Mouse (Mus musculus): ENCODE measurements at regions not wholly inside any gene's neighbourhood (a gene's known extent, or its start where the extent isn't known, plus 50 kb on each side); places are given as distances from the start of the nearest gene placed in this dataset.
"Not testable (repeated sequence)": the region's sequence is repeated elsewhere in the genome, so short reads cannot be mapped to it uniquely, and the experiment has no call there.

DNA sequence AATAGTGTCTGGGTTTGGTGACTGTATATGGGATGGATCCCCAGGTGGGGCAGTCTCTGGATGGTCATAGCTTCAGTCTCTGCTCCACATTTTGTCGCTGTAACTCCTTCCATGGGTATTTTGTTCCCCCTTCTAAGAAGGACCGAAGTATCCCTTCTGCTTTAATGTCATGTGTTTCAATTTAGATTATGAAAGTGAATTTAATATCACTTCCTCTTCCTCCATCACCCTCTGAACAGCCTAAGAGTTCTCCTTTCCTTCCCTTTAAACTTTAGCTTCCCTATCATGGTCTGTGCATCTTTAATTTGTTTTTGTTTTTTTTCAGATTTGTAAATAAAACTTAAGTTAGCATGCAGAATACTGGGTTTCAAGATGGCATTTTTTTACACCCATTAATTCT is 211.0 kb upstream of the Phyhipl start:
- DNase-seq: no peak

DNA sequence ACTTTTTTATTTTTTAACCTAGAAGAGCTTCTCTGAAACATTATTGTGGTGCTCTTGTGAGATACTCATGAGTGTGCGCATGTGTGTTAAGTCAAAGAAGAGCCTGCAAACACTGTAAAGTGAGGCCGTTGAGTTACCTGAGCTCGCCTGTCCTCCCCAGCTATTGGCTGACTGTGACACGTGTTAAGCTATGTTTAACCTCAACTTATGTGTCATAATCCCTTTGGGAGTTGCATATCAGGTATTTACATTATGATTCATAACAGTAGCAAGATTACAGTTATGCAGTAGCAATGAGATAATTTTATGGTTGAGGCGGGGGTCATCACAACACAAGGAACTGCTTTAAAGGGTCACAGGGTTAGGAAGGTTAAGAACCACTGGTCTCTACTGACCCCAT is 208.9 kb upstream of the Phyhipl start:
- DNase-seq: no peak

DNA sequence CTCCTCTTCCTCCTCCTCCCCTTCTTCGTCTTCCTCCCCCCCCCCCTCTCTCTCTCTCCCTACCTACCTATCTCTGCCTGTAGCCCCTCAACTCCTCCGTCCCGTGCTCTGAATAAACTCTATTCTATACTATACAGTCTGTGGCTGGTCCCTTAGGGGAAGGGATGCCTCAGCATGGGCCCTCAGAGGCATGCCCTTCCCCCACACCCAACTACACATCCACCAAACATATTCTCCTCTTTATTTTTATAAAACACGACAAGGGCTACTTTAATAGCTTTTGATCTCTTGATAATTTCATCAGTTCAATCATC is 206.2 kb upstream of the Phyhipl start:
- no peak for DNase-seq

DNA sequence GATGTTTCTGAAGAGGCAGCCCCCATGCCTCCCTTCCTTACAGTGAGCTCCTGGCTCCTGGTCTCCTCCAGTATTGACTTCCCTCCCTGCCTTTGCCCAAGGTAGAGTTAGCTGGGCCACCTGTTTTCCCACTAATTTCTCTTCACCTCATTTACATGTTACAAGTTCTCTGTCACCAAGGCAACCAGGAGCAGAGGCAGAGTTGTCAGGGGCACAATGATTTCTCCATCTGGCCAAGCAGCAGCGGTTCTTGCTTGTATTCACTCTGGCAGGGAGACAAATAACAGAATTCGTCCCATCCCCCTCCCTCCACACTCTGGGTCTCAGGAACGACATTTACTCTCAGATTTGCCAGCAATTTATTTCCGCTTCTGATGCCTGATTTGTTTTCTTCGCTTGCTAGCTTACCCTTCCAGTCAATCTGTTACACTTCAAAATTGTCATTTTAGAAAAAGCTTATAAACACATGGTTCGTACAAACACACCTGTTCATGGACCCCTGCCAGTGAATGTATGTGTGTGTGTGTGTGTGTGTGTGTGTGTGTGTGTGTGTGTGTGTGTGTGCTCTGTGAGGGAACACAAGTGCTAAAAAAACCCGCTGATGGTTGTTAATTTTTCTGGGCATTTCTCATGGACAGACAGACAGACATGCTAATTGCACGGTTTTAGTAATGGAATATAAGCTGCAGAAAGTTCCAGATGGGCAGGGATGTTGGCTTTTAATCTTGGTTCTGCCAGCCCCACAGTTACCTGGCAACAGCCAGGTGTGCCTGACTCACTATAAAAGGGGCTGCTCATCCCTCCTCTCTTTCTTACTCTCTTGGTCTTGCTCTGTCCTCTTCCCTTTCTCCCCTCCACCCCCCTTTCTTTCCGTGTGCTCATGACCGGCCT is 205.6 kb upstream of the Phyhipl start:
- no peak for DNase-seq

DNA sequence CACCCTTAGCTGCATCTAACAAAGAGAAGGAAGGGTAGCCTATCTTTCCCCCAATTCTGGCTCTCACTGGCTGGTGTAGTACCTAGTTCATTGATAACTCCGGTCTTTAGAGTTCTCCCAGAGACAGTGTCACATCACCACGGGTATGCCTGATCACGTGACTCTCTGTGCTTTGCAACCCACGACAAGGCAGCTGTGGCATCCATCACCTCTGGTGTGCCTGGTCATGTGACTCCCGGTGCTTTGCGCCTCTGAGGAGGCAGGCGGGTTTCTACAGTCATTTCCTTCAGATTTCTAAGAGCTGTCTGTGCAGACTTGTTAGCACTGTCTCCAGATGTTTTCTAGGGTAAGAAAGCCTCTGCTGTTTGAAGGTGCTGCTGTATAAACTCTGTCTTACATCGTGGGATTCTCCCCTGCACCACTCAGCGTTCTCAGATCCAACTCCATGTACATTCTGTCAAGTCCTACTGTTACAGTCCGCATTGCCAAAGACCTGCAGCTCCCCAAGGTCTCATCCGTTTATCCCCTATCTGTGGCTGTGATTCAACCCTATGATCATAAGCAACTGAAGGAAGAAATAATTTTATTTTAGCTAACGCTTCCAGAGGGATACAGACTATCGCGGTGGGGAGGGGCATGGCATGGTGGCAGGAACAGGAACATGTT is 201.5 kb upstream of the Phyhipl start:
- DNase-seq: no peak

DNA sequence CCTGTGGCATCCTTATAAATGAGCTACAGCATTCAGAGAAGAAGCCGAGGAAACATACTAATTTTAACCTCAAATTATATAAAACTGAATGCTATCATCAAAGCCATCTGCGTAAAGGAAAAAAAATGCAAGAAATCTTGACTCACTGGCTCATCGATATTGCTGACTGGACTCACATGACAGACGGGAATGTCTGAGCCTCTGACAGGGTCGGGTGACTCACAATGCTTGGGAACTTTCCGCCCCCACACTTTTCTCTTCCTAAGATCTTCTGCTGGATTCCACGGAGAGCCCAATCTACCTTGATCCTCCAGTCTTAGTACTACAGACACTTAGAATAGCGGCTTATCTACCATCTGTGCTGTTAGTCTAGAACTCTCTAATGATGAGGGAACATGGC is 200.2 kb upstream of the Phyhipl start:
- DNase-seq: no peak

DNA sequence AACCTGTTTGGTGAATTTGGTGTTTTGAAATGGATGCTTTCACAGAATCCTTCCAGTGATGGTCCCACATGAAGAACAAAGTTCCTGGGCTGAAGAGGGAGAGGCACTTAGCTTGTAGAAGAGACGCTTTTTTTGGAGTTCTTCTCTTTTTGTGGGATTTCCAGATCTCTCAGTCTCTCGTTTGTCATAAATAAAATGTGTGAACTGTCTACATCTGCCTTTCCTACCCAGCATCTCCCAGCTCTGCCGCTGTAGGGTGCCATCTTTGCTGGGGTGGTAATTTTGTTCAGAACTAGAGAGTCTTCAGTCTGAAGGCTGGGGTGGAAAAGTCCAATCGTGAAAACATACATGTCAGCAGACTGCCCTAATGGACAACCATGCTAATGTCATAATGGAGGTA is 197.8 kb upstream of the Phyhipl start:
- no peak for DNase-seq

DNA sequence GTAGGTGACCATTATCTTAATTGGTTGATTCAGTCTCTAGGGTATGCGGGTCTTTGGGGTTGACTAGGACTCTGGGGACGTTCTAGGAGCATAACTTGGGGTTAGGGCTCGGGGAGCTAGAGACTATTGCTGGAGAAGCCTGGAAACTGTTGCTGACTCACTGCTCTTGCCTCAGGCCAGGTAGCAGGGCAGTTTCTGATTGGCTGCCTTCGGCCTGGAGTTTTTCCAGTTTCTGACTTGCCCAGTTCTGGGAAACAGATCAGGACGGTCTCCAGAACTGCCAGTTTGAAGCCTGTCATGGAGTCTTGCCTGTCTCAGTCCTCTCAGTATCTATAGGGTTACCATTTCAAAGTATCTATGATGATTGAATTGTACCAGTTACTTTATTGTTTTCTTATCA is 192.4 kb upstream of the Phyhipl start:
- no peak for DNase-seq

DNA sequence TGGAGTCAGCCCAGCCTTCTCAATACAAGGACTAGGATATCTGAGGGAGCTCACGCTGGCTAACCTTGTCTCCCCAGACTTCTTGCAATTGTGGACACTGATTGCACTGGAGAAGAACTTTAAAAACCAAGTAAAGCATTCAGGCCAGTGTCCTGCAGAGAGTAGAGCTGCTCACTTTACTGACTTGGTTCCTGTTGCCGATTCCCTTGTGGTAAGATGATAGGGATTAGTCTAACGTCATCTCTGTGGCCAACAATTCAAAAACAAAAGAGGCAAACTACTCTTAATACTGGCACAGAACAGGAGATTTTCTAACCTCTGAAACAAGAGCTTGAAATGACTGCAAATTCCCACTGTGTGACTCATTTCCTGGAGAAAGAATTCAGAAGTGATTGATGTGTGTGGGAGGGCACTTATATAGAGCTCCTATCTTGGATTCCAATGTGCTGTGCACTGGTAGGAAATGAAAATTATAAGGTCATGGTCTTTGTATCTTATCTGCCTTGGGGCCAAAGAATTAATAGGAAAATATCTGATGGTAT is 191.6 kb upstream of the Phyhipl start:
- DNase-seq: no peak

DNA sequence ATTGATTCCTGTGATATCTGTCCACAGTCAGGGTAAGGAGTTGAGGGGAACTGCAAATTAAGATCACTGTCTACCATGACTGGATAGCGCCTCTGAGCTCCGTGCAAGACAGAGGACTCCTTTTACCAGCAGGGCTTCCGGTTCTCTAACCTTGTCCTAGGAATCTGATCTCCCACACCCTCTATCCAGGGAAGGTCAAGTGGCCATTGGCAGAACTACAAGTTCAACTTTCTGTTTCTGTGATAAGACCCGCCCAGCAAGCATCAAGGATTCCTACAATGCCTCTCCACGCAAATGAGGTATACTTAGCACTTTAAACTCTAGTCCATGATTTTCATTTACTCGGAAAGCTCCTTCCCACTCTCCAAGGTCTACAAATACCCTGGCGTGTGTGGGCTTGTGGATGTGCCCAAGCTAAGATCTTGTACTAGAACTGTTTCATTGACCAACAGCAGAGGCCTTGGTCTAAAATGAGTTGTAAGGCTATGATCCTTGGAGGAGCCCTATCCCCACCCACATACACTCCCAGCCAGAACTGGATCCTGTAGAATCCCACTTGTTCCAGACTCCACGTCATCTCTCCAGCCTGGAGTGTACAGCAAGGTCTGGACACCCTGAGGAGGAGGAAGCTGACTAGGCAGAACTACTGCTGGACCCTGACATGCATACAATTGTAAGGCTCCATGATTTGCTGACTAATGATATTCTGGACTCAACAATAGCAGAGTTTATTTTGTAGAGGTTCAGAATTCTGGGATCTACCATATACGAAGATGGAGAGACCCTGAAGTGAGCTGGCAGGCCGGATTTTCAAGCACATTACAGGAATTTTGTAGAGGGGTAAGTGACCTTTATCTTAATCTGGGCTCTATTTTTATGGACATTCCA is 190.8 kb upstream of the Phyhipl start:
- no peak for DNase-seq

DNA sequence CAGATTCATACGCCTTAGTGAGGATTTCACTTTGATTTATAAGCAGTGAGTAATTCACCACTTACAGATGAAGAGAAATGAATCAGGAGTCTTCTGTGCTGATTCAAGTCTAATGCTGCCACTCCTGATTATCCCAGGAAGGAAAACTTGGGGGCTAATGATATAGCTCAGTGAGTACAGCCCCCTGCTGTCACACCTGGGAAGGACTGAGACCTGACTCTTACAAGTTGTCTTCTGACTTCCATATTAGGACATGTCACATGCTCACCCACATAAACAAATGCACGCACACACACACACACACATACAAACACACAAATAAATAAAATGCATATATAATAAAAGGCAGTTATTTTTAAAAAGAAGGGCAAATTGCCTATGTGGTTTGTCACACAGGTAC is 188.1 kb upstream of the Phyhipl start:
- no peak for DNase-seq

DNA sequence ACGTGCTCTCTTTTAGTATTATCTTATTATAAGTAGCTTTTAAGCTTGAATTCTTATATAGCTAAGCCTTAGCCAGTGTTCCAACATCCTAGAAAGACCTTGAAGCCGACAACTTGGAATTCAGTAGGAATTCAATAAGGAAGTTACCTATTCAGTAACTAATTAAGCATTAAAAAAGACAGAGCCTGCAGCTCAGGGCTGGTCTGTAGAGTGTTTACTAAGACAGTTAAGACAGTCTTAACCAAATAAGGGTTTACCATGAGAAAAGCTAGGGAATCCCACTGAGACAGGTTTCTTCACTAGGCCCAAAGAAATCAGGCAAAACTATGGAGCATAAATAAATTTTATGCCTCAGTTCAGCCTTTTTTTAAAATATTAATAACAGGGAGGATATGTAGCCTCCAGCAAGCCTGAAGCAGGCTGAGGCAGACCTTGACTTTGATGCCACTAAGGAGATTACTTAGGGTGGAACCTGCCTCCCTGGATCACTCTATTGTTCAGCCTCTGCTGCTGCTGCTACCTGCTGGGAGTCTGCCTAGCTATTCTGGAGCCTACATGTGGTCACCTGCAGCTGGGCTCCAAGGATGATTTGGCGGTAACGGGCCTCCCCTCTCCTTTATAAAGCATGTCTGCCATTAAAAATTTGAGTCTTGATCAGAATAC is 186.5 kb upstream of the Phyhipl start:
- no peak for DNase-seq

DNA sequence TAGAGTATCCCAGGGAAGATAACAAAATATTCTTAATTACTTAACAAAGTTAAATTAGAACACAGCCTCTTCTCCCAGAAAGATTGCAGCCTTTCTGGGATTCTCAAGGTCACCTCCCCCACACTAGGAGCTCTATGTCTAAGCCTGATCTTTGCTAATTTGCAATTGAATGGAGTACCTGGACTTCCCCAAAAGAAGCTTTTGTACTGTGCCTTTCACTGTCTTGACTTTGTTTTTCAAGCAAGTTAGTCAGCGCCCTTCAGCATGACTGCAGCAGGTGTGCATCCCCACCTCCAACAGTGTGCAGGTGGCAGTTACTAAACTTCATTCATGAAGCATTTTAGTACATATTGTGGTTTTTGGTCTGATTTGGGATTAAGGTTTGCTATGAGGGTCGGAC is 185.4 kb upstream of the Phyhipl start:
- DNase-seq: not testable (repeated sequence)

DNA sequence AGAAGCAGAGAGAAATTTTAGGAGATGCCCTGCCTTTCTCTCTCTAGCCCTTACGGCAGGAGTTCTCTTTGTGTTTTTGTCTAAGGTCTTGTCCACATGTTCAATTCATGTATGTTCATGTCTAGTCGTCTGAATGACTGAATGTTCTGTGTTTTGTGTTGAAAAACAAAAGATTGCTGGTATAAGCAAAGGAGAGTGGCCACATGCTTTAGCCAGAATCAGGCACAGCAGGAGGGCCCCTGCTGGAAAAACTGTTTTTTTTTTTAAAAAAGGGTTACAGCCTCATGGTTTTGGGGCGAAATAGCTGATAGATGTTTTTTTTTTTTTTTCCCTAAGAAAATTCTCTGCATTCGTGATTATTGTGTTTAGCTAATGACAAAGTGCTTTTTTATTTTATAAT is 182.4 kb upstream of the Phyhipl start:
- no peak for DNase-seq

DNA sequence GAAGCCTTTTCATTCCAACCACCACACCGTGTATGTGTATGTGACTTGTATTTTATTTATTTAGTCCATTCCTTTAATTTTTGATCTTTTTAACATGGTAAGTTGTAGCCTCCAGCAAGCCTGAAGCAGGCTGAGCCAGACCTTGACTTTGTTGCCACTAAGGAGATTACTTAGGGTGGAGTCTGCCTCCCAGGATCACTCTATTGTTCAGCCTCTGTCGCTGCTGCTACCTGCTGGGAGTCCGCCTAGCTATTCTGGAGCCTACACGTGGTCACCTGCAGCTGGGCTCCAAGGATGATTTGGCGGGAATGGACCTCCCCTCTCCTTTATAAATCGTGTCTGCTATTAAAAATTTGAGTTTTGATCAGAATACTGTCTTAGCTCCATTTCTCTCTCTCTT is 181.6 kb upstream of the Phyhipl start:
- DNase-seq: no peak

DNA sequence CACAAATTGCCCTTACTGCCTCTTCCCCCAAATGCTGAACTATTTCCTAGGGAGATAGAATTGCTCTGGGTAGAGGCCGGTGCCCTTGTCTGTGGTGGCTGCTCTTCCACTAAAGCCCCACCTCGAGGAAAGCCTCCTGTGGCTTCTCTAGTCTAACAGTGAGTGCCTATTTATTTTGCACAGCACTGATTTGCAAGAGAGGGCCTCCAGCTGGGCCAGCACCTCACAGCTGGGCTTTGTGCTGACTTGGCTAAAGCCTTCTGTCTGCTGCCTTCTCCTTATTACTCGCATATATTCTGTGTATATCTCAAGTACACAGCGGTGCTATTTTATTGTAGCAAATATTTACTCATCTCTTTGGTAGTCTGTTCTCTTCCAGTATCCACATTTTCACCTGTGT is 176.9 kb upstream of the Phyhipl start:
- DNase-seq: no peak

DNA sequence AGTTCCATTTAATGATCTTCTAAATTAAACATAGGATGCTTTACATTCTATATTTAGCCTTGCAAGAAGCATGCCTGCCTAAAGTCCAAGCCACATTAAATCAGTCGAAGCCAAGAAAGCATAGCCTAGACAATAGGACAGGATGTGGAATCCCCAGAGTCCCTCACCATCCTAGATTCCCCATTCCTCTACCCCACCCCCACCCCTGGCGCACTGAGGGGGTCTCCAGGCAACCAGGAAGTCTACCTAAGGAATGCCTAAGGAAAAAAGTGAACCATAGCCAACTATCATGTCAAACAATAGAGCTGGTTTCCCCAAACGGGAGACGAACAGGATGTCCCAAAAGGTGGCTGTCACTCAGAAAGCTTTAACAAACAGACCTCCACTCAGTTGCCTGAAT is 172.5 kb upstream of the Phyhipl start:
- no peak for DNase-seq

DNA sequence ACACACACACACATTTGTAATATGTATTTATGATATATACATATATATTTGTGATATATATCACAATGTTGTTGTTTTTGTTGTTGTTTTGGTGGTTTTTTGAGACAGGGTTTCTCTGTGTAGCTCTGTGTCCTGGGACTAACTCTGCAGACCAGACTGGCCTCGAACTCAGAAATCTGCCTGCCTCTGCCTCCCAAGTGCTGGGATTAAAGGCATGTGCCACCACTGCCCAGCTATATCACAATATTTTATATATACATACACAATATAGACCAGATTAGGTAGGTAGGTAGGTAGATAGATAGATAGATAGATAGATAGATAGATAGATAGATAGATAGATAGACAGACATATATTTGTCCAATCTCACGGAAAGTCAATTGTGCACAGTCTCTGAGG is 171.8 kb upstream of the Phyhipl start:
- DNase-seq: not testable (repeated sequence)

DNA sequence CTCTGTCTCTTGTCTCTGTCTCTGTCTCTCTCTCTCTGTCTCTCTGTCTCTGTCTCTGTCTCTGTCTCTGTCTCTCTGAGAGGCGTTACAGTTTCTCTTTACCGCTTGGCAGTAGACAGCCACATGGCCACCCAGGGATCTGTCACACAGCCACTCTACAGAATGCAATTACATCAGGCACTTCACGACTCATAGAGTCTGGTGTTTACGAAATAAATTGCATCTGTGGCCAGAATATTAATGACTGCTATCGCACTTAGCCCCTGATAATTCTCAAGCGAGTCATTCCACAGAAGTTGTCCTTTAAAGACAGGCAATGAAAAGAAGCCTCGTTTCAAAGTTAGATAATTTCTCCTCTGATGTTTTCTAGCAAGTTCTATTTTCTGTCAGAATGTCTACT is 170.9 kb upstream of the Phyhipl start:
- no peak for DNase-seq

DNA sequence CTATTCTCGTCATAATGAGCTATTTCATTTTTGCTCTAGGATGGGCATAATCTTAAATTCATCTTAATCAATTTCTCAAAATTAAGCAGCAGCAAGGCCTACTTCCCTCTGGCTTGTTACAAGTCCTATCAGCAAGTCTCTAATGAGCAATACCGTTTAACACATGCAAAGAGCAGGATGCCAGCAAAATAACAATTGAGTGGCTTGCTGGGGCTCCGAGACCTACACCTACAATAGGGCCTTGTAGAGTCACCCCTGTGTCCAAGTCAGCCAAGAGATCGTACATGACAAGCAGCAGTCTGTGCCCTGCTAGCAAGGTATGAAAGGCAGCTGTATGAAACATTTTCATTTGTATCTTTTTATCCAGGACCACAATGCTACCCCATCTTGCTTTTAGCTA is 169.7 kb upstream of the Phyhipl start:
- no peak for DNase-seq

DNA sequence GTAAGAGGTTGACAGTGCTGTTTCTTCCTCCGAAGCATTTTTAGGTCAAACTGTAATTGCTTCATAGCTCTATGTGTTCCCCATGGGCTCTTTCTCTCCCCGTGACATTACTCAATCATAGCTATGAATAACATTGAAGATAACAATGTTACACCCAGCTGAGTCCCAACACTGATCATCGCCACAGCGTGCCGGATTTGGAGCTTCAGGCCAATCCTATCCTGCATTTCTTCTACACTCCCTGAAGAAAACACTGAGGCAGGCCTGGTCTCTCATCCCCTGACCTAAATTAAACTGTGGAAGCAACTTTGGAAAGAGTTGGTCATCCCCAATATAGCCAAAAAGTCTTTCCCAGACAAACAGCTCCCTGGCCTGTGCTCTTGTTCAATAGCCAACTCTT is 168.7 kb upstream of the Phyhipl start:
- DNase-seq: no peak

DNA sequence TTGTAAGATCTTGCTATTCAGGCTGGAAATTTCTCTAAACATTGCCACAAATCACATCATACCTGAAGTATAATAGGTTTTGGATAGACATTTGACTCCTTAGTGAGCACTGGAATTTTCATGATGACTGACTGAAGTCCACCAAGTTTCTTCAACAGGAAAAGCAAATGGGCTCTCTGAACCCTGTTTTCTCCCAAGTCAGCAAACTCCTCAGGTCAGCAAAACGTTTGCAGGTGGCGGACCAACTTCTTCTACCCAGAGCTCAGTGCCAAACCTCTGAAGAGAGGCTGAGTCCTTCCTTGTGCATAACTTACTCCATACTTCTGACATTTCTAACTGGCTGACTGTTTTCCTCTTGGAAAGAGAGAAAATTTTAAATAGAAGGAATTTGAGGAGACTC is 164.2 kb upstream of the Phyhipl start:
- no peak for DNase-seq

Measured in thymus, adult 18-20 months (tissue).